Mouse (Mus musculus) CD4-positive, CD25-positive, alpha-beta regulatory T cell, adult 4 months (primary cell): ENCODE results near the gene Prr15l. TPM values are rescaled to one million over a fixed set of nuclear protein-coding genes. Genes with fewer than 3 reads are reported as not detected.
A peak's percentile ranks its signal among the peaks of the same experiment; 100 is the strongest.

ENCODE experiments used
- ATAC-seq: one replicate; pipeline ENCODE4 v1.8.0; 2017
- polyA plus RNA-seq, 2 experiments: library from polyadenylated mRNA; unstranded; fragments of 100-300 nt; shearing (Covaris generic); gene quantifications; one replicate each; pipeline ENCODE4 v1.2.1; 2017

Gene Prr15l
- polyA plus RNA-seq, 2 experiments from 2014 or later = 0.48 to 1.5 TPM

GRCm38 (mm10) chr11:96947849-96948248, 19.9 kb downstream of the Prr15l start:
- ATAC-seq = no peak

DNA sequence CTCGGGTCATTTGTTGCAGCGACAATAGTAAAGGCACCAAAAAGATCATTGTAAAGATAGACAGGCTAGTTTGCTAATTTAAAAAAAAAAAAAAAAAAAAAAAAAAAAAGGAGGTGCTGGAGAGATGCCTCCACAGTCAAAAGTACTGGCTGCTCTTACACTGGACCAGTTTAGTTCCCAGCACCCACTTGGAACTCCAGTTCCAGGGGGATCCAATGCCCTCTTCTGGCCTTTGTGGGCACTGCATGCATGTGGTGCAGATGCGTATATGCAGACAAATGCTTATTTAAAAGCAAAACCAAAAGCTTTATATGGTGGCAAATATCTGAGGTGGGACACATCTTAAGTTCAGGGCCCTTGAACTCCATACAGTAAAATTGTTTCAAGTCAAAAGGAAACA, 22.9 kb downstream of the Prr15l start:
- ATAC-seq = no peak

DNA sequence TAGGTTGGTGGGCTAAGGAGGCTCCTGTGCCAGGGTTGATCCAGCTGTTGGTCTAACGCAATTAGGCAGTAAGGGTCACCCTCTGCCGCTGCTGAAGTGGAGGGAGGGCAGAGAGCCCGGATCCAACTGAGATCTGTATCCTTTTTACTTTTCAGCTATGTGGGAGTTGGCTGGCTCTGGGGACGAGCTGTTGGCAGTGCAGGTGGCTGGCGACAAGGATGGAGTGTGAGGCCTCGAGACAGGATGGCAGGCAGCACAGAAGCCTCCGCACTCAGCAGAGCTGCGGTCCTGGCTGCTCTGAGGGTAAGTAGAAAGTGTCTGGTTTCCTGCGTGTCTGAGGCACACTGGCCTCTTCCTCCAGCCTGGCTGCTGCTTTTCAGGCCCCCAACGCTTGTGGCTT, 24.5 kb downstream of the Prr15l start:
- ATAC-seq = no peak

DNA sequence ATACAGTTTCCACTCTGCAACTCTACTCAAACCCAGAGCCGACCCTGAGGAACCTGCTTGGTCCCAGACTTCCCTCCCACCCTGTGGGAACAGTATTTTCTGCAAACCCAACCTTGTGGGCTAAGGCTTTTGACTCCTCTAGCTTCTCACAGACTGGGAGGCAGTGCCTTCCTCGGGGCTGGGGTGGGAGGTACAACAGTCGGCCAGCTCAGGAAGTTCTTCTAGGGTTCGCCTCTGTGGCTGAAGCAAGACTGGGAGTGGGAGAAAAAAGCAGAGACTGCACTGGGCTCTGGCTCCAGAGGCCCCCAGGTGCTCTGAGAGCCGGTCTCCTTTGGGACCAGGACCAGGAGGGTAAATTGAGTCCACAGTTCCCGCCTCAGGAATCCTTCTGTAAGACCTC, 25.0 kb downstream of the Prr15l start:
- ATAC-seq = no peak

DNA sequence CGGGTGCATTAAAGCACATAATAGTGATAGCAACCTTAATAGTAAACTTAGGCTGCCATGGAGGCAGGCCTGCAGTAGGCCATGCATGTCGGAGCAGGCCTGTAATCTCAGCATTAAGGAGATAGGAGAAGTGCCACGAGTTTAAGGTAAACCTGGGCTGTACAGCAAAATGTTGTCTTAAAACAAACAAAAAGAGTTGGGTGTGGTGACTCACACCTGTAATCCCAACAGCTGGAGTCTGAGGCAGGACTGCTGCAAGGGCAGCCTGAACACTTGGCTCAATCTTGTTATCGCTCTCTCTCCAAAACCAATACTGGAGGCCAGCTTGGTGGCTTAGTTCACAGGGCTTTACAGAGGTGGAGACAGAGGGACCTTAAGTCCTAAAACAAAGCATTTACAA, 27.2 kb downstream of the Prr15l start:
- ATAC-seq = no peak

DNA sequence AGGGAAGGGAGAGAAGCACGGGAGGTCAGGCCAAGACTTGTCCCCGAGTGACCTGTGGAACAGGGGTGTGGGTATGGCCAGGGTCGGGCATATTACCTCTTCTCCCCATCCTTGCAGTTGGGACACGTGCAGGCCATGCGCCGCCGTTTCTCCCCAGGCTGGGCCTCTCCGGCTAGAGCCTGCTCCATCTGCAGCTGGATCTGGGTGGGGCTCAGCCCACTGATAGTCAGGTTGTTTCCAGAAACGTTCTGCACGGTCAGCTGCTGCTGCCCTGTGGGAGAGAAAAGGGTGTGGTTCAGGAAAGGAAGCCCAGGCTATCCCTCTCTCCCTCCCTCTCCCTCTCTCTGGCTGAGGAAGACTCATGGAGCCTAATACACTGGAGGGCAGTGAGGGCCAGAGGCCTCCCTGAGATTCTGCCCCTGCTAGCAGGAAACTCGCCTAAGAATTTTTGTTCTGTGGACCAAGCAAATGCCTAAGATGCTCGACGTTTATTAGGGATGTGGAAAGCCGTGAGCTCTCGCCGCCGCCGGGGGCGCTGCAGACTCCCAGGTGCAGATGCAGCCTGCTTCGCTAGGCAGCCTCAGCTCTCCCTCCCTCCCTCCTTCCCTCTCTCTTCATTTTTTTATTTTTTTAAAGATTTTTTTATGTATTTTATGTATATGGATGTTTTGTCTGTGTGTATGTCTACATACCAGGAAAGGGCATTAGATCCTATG, 28.3 kb downstream of the Prr15l start:
- ATAC-seq = no peak

- ATAC-seq = no peak
Observed at GRCm38 (mm10) chr11:96957061-96957805, 29.3 kb downstream of the Prr15l start.

GRCm38 (mm10) chr11:96963580-96963979, 35.7 kb downstream of the Prr15l start:
- ATAC-seq = no peak

GRCm38 (mm10) chr11:96966172-96966571, 38.3 kb downstream of the Prr15l start:
- ATAC-seq = no peak

- ATAC-seq = peak; percentile 83
Observed at GRCm38 (mm10) chr11:96966914-96967543, 39.1 kb downstream of the Prr15l start.

DNA sequence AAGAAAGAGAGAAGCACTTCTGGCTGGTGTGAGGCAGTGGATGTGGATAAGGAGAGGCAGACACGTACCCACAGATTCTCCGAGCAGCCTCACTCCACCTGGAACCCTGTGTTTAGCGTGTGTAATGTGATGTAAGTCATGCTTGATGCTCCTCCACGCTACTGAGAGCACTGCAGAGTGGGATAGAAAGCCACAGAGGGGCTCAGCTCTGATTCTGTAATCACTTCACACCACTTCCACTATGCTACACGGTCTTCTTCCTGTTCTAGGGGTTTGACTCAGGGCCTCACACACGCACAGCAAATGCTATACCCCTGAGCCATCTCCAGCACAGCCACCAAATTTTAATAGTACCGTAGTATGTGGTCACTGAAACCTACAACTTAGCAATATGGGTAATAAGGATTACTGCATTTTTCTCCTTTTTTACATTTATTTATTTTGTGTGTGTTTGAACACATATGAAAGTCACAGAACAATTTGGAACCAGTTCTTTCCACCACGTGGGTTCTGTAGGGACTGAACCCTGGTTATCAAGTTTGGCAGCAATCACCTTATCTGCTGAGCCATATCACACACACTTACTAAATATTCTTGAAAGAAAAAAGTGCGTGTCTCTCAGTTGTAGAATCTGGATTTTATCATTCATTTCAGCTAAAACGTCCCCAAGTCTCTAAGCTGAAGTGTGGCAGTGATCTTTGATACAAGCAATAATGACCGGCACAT, 39.8 kb downstream of the Prr15l start:
- peak; percentile 74 for ATAC-seq

GRCm38 (mm10) chr11:96968476-96968875, 40.6 kb downstream of the Prr15l start:
- ATAC-seq = no peak

DNA sequence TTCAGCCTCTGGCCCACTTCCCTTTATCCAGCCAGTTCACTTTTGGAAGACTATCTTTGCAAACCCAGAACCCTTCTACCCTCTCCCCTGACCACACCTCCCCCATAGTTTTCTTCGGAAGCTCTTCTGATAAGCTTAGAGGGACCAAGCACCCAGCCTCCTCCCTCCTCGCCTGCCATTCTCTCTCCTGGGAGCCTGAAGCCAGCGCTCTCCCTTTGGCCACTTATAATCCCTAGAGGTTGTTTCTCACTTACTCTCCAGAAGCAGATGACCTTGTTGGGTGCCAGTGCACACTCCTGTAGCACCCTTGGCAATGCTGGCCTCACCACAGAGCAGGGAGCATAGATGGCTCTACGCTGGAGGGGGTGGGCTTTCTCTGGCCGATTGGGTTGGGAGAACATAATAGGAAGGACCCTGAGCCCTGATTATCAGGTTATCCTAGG, 41.4 kb downstream of the Prr15l start:
- no peak for ATAC-seq

- no peak for ATAC-seq
Observed at GRCm38 (mm10) chr11:96969746-96970145, 41.8 kb downstream of the Prr15l start.

DNA sequence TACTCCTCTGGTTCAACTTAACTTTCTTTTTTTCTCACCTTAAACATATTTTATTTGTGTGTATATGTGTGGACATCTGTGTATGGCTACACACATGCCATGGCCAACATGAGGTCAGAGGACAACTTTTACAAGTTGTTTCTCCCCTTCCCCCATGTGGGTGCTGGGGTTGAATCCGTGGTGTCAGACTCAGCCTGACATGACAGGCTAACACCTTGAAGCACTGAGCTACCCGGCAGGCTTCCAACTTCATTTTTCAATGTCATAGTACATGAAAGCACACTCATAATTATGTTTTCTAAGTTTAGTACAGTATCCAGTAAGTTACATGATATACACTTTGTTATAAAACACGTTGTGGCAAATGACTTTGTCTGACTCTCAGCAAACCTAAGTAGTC, 42.4 kb downstream of the Prr15l start:
- ATAC-seq = no peak

- no peak for ATAC-seq
Observed at GRCm38 (mm10) chr11:96972906-96973305, 45.0 kb downstream of the Prr15l start.

DNA sequence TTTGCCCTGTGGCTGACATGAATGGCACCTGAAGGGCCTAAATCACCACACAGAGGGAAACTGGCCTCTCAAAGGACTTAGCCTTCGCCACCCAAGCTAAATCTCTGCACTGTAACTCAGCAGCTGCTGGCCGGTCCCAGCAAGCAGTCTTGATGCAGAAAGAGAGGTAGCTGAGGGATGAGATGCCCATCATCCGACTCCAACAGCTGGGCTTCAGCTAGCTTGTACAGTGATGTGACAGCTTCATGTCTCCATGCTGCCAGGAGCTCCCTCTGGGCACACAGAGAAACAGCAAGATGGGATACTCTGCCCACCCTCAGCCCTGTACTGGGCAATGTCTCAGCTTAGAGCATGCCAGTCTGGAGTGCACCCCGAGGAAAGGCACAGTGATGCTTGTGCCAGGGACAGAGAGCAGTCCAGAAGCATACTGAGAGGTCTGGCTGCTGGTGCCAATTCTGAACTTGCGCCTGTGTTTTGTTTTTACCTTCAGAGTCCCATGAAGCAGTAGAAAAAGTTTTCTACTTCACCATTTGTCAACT, 45.6 kb downstream of the Prr15l start:
- no peak for ATAC-seq

- no peak for ATAC-seq
Observed at GRCm38 (mm10) chr11:96974813-96975212, 46.9 kb downstream of the Prr15l start.

GRCm38 (mm10) chr11:96975511-96976378, 47.8 kb downstream of the Prr15l start:
- ATAC-seq = no peak

DNA sequence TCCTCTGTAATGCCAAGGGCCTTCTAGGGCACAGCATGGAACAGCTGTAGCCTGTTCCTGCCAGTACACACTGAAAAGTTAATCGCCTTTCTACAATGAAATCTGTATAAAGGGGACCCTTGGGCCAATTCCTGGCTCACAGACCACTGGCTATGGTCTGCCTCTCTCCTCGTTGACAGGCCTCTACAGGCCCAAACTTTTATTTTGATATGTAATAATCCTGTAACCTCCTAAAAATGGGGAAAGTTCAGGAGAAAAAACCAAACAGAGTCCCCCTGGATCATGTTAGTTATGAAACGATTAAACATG, 48.4 kb downstream of the Prr15l start:
- ATAC-seq = no peak

- ATAC-seq = peak; percentile 25
Observed at GRCm38 (mm10) chr11:96976911-96977591, 49.1 kb downstream of the Prr15l start.
